Comparison of ENCODE assay signal across 7 mouse cellular contexts in genomic region chr5:36747794-36748535, GRCm38 (mm10). TPM values are rescaled to one million over a fixed set of nuclear protein-coding genes. Genes with fewer than 3 reads are reported as not detected.
DNase-seq lines count a peak whose midpoint lies in the region; ATAC-seq and TF ChIP-seq lines count a peak whose summit lies in the region.

No protein-coding gene starts in this region.

- H3K27me3 ChIP-seq in lung, embryonic 16.5 days (ENCODE audit: control insufficient read depth, insufficient read depth, low read depth, low read length) = no peaks in the 10 kb centered on the region
- no peaks in the 10 kb centered on the region for H3K27me3 ChIP-seq in heart, postnatal 0 days (ENCODE audit: control insufficient read depth, insufficient read depth, low read length)
- H3K27me3 ChIP-seq in liver, embryonic 15.5 days = peaks cover 12% of the 10 kb centered on the region; the same call in 1 of the 2 replicates
- H3K27me3 ChIP-seq in stomach, postnatal 0 days (ENCODE audit: control insufficient read depth, insufficient read depth, low read length) = no peaks in the 10 kb centered on the region

- no peaks in the 10 kb centered on the region for H3K36me3 ChIP-seq in lung, embryonic 16.5 days (ENCODE audit: control insufficient read depth, insufficient read depth, low read length)
- no peaks in the 10 kb centered on the region for H3K36me3 ChIP-seq in heart, postnatal 0 days (replicated peaks; ENCODE audit: control insufficient read depth, insufficient read depth, low read length)
- no peaks in the 10 kb centered on the region for H3K36me3 ChIP-seq in liver, embryonic 15.5 days (replicated peaks)
- H3K36me3 ChIP-seq in stomach, postnatal 0 days (ENCODE audit: control insufficient read depth, insufficient read depth, low read length) = no peaks in the 10 kb centered on the region; the same call in 1 of the 2 replicates

- H3K4me1 ChIP-seq in lung, embryonic 16.5 days (replicated peaks; ENCODE audit: control insufficient read depth, insufficient read depth, low read length) = peaks cover 14% of the 10 kb centered on the region
- H3K4me1 ChIP-seq in heart, postnatal 0 days (ENCODE audit: control insufficient read depth, insufficient read depth) = 0 out of 2 replicates have a peak, but pooled peaks cover 3% of the 10 kb centered on the region
- H3K4me1 ChIP-seq in liver, embryonic 15.5 days (replicated peaks) = peaks cover 30% of the 10 kb centered on the region
- H3K4me1 ChIP-seq in stomach, postnatal 0 days (replicated peaks; ENCODE audit: control insufficient read depth, insufficient read depth) = no peaks in the 10 kb centered on the region

- no peaks in the 10 kb centered on the region for H3K9me3 ChIP-seq in lung, embryonic 16.5 days (ENCODE audit: control insufficient read depth, low read length)
- no peaks in the 10 kb centered on the region for H3K9me3 ChIP-seq in heart, postnatal 0 days (replicated peaks; ENCODE audit: control insufficient read depth, low read length)
- no peaks in the 10 kb centered on the region for H3K9me3 ChIP-seq in liver, embryonic 15.5 days (replicated peaks)
- no peaks in the 10 kb centered on the region for H3K9me3 ChIP-seq in stomach, postnatal 0 days (ENCODE audit: control insufficient read depth, low read length)

- H3K4me2 ChIP-seq in lung, embryonic 16.5 days (ENCODE audit: low read depth, low read length) = peak overlapping the region; percentile 97
- peak overlapping the region; percentile 98 for H3K4me2 ChIP-seq in heart, postnatal 0 days (ENCODE audit: low read depth, low read length)
- H3K4me2 ChIP-seq in liver, embryonic 15.5 days = peak overlapping the region; percentile 93
- H3K4me2 ChIP-seq in stomach, postnatal 0 days (replicated peaks; ENCODE audit: low read depth) = peak overlapping the region; percentile 98

- H3K9ac ChIP-seq in lung, embryonic 16.5 days (ENCODE audit: low read length) = peak overlapping the region; percentile 90
- H3K9ac ChIP-seq in heart, postnatal 0 days (replicated peaks; ENCODE audit: low read depth, low read length) = peak overlapping the region; percentile 88
- H3K9ac ChIP-seq in liver, embryonic 15.5 days = peak overlapping the region; percentile 93
- peak overlapping the region; percentile 92 for H3K9ac ChIP-seq in stomach, postnatal 0 days (ENCODE audit: low read length)

- no peak for DNase-seq in lung, postnatal 36 days
- DNase-seq in heart, postnatal 0 days (ENCODE audit: low spot score) = no peak
- no peak for DNase-seq in stomach, postnatal 0 days (ENCODE audit: low spot score)
- DNase-seq in adrenal gland, adult (ENCODE audit: inconsistent age in 2 of 2, low spot score in 1 of 2) = no peak

- WGBS in lung, embryonic 16.5 days = under 1% methylated on average over 76 of the region's 76 CpGs
- WGBS in heart, postnatal 0 days = 1% methylated on average over 75 of the region's 76 CpGs
- 2% methylated on average over 76 of the region's 76 CpGs for WGBS in liver, embryonic 15.5 days (ENCODE audit: insufficient replicate concordance)
- whole genome bisulfite sequencing in stomach, postnatal 0 days = 2% methylated on average over 61 of the region's 76 CpGs

- peak overlapping the region; percentile 96 for H3K4me3 ChIP-seq in lung, embryonic 16.5 days (ENCODE audit: low read length)
- peak overlapping the region; percentile 81 for H3K4me3 ChIP-seq in heart, postnatal 0 days (ENCODE audit: low read depth, low read length)
- H3K4me3 ChIP-seq in liver, embryonic 15.5 days (replicated peaks) = peak overlapping the region; percentile 98
- H3K4me3 ChIP-seq in stomach, postnatal 0 days (ENCODE audit: low read depth, low read length) = peak overlapping the region; percentile 99

- TF ChIP-seq EP300 in heart, postnatal 0 days (IDR thresholded peaks at IDR 0.05; ENCODE audit: low read depth) = no peak
- no peak for TF ChIP-seq EP300 in stomach, postnatal 0 days (optimal IDR thresholded peaks at IDR 0.05)

- no peak overlapping the region for H3K27ac ChIP-seq in lung, embryonic 16.5 days (ENCODE audit: low read length)
- H3K27ac ChIP-seq in heart, postnatal 0 days (ENCODE audit: low read depth) = peak overlapping the region; percentile 32; the same call in 1 of the 2 replicates
- peak overlapping the region; percentile 74 for H3K27ac ChIP-seq in liver, embryonic 15.5 days (replicated peaks)
- H3K27ac ChIP-seq in stomach, postnatal 0 days (replicated peaks) = peak overlapping the region; percentile 61; the same call in 1 of the 2 replicates

- ATAC-seq in lung, embryonic 16.5 days (ENCODE audit: low read depth) = peak; percentile 76
- ATAC-seq in common myeloid progenitor, adult 5-6 weeks (replicated peaks; ENCODE audit: low read depth, poor library complexity, severe bottlenecking) = peak; percentile 17; the same call in 1 of the 2 replicates
- peak; percentile 67 for ATAC-seq in heart, postnatal 0 days (ENCODE audit: insufficient read depth, low read depth)
- ATAC-seq in liver, embryonic 15.5 days (ENCODE audit: insufficient read depth) = peak; percentile 72
- ATAC-seq in stomach, postnatal 0 days (ENCODE audit: low FRiP score, low TSS enrichment) = peak; percentile 75

- TF ChIP-seq CTCF in heart, postnatal 0 days (IDR thresholded peaks at IDR 0.05; ENCODE audit: low read depth) = no peak
- TF ChIP-seq CTCF in stomach, postnatal 0 days (IDR thresholded peaks at IDR 0.05; ENCODE audit: low read depth) = no peak

RNA-seq across cellular contexts. Expression of gene Bloc1s4, which starts 0.5 kb away (rescaled TPM):
- polyA plus RNA-seq in lung, embryonic 16.5 days (2015; fragmentation: Nextera tagmentation; extraction: Ambion mirVana) = 19.1 and 19.7 TPM in 2 replicates
- 18.3 and 20.3 TPM in 2 replicates for total RNA-seq in common myeloid progenitor, adult 5-6 weeks (2017)
- 7.5 and 14.8 TPM in 2 replicates for total RNA-seq in heart, postnatal 0 days (2014; rRNA removed; ENCODE audit: low replicate concordance)
- polyA plus RNA-seq in heart, postnatal 0 days (2015; fragmentation: Nextera tagmentation; extraction: Ambion mirVana) = 18.4 and 18.5 TPM in 2 replicates
- 15.9 and 16.3 TPM in 2 replicates for polyA plus RNA-seq in liver, embryonic 15.5 days (2015; fragmentation: Nextera tagmentation; extraction: Ambion mirVana)
- polyA plus RNA-seq in stomach, postnatal 0 days (2015; fragmentation: Nextera tagmentation; extraction: Ambion mirVana) = 21.4 and 22.2 TPM in 2 replicates

RNA-seq across cellular contexts. Expression of gene Mrfap1, which starts 48.6 kb away (rescaled TPM):
- polyA plus RNA-seq in lung, embryonic 16.5 days (2015; fragmentation: Nextera tagmentation; extraction: Ambion mirVana) = 323 and 350 TPM in 2 replicates
- 273 and 299 TPM in 2 replicates for total RNA-seq in common myeloid progenitor, adult 5-6 weeks (2017)
- total RNA-seq in heart, postnatal 0 days (2014; rRNA removed; ENCODE audit: low replicate concordance) = 222 and 245 TPM in 2 replicates
- polyA plus RNA-seq in heart, postnatal 0 days (2015; fragmentation: Nextera tagmentation; extraction: Ambion mirVana) = 247 and 260 TPM in 2 replicates
- 144 and 145 TPM in 2 replicates for polyA plus RNA-seq in liver, embryonic 15.5 days (2015; fragmentation: Nextera tagmentation; extraction: Ambion mirVana)
- 310 and 322 TPM in 2 replicates for polyA plus RNA-seq in stomach, postnatal 0 days (2015; fragmentation: Nextera tagmentation; extraction: Ambion mirVana)

RNA-seq across cellular contexts. Expression of gene D5Ertd579e, which starts 52.1 kb away (rescaled TPM):
- 14.0 and 14.9 TPM in 2 replicates for polyA plus RNA-seq in lung, embryonic 16.5 days (2015; fragmentation: Nextera tagmentation; extraction: Ambion mirVana)
- total RNA-seq in common myeloid progenitor, adult 5-6 weeks (2017) = 28.0 and 44.8 TPM in 2 replicates
- total RNA-seq in heart, postnatal 0 days (2014; rRNA removed; ENCODE audit: low replicate concordance) = 52.6 and 81.9 TPM in 2 replicates
- 21.8 and 28.5 TPM in 2 replicates for polyA plus RNA-seq in heart, postnatal 0 days (2015; fragmentation: Nextera tagmentation; extraction: Ambion mirVana)
- polyA plus RNA-seq in liver, embryonic 15.5 days (2015; fragmentation: Nextera tagmentation; extraction: Ambion mirVana) = 22.1 and 22.2 TPM in 2 replicates
- 21.5 and 22.7 TPM in 2 replicates for polyA plus RNA-seq in stomach, postnatal 0 days (2015; fragmentation: Nextera tagmentation; extraction: Ambion mirVana)

Comparison
In these comparisons a context has a peak if more than half of its experiments do, and no peak if none do; other contexts are left out.
1. ATAC-seq: peak in every context shown above with its lines; median percentile 76 in lung, embryonic 16.5 days; 75 in stomach, postnatal 0 days; 72 in liver, embryonic 15.5 days; 67 in heart, postnatal 0 days; 17 in common myeloid progenitor, adult 5-6 weeks.